In the genomic region with DNA sequence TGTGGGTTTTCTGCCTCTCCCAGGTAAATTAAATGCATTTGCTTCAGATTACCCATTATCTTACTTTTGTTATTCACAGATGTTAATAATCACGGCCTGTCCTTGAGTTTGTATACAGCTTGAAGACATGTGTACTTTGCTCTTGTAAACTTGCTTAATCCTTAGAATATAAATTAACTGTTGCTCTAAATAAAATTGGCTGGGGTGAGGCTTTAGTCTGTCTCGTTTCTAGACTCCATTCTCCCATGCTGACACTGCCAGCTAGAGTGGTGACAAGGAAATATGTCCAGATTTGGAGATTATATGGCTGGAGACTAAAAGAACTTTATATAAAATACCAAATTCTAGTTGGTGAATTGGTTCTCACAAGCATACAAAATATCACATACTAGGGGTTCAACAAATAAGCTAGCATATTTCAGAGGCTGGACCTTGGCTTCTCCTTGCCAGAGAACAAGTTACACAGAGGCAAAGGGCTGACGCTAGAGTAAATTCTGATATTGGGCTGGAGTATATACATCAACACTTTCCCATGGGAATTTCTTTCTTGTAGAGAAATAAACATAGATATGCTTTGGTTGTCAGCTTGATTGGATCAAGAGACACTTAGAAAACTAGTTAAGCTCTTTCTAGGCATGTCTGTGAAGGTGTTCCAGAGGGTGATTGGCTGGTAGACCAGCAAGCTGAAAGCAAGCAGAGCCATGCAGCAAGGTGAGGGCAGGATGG, we compare ENCODE assay signal across 21 mouse cellular contexts. TPM values are rescaled to one million over a fixed set of nuclear protein-coding genes. Genes with fewer than 3 reads are reported as not detected.
DNase-seq lines count a peak whose midpoint lies in the region; ATAC-seq and TF ChIP-seq lines count a peak whose summit lies in the region.
"Had no signal": no experiment of that assay in that cellular context is flagged by ENCODE, and none has a peak within 500 bp of the region (broad histone marks: within the 10 kb centered on the region; RNA-seq: fewer than 3 reads in every experiment).

No protein-coding gene starts in this region.

- peak; percentile 82 for ATAC-seq in lung, postnatal 0 days
- no peak; the same call in 1 of the 2 replicates for ATAC-seq in stomach, embryonic 14.5 days (ENCODE audit: insufficient number of reproducible peaks, insufficient read depth, low FRiP score, low read depth)
- ATAC-seq: activated CD4-positive, CD25-positive, alpha-beta regulatory T cell, adult 4 months; forebrain, embryonic 13.5 days; forebrain, postnatal 0 days had no signal

- WGBS in lung, postnatal 0 days, result 43% methylated on average over 3 of the region's 3 CpGs
- WGBS in stomach, embryonic 14.5 days, result 47% methylated on average over 3 of the region's 3 CpGs

- TF ChIP-seq CTCF in layer of hippocampus, adult 2 months (conservative IDR thresholded peaks at IDR 0.05), result no peak
- TF ChIP-seq CTCF in lung, postnatal 0 days (IDR thresholded peaks at IDR 0.05), result no peak

- no peak overlapping the region for H3K4me2 ChIP-seq in lung, postnatal 0 days (replicated peaks; ENCODE audit: low read depth, low read length)
- no peak overlapping the region for H3K4me2 ChIP-seq in stomach, embryonic 14.5 days (replicated peaks; ENCODE audit: low read depth, low read length)
- H3K4me2 ChIP-seq: forebrain, embryonic 13.5 days; heart, embryonic 12.5 days had no signal

- no peaks in the 10 kb centered on the region for H3K4me1 ChIP-seq in lung, postnatal 0 days (ENCODE audit: insufficient read depth, low read depth, low read length)
- no peaks in the 10 kb centered on the region for H3K4me1 ChIP-seq in stomach, embryonic 14.5 days (ENCODE audit: control insufficient read depth, insufficient read depth, low read length)
- H3K4me1 ChIP-seq: embryonic facial prominence, embryonic 10.5 days; forebrain, embryonic 13.5 days; heart, embryonic 12.5 days; hindbrain, embryonic 10.5 days had no signal

- H3K4me3 ChIP-seq in layer of hippocampus, adult 2 months, result no peak overlapping the region
- H3K4me3 ChIP-seq in lung, postnatal 0 days (ENCODE audit: low read depth, low read length), result no peak overlapping the region
- no peak overlapping the region for H3K4me3 ChIP-seq in stomach, embryonic 14.5 days (ENCODE audit: low read depth, low read length)
- H3K4me3 ChIP-seq: embryonic facial prominence, embryonic 10.5 days; forebrain, embryonic 13.5 days; heart, embryonic 12.5 days; hindbrain, embryonic 10.5 days had no signal

- peak; percentile 77 for TF ChIP-seq EP300 in lung, postnatal 0 days (IDR thresholded peaks at IDR 0.05)

- no peak for DNase-seq in layer of hippocampus, adult 2 months (ENCODE audit: low spot score in 2 of 2)
- DNase-seq in layer of hippocampus, postnatal 25 days (ENCODE audit: extremely low spot score in 1 of 2, low spot score in 1 of 2), result no peak
- DNase-seq in lung, postnatal 0 days (ENCODE audit: low spot score), result peak; percentile 88
- DNase-seq in lung, postnatal 14 days, result no peak
- no peak for DNase-seq in cerebellum, postnatal 10 days
- no peak for DNase-seq in kidney, postnatal 25 days
- DNase-seq: adrenal gland, postnatal 14 days; cerebellum, adult 18-20 months; cerebellum, adult 9-11 months; forebrain, postnatal 0 days; gastrocnemius, postnatal 14 days had no signal

- H3K36me3 ChIP-seq in lung, postnatal 0 days (ENCODE audit: insufficient read depth, low read length), result no peaks in the 10 kb centered on the region
- H3K36me3 ChIP-seq in stomach, embryonic 14.5 days (ENCODE audit: control insufficient read depth, insufficient read depth, low read length), result no peaks in the 10 kb centered on the region
- H3K36me3 ChIP-seq: embryonic facial prominence, embryonic 10.5 days; heart, embryonic 12.5 days; hindbrain, embryonic 10.5 days had no signal

- no peak overlapping the region for H3K9ac ChIP-seq in lung, postnatal 0 days (replicated peaks; ENCODE audit: low read depth)
- no peak overlapping the region for H3K9ac ChIP-seq in stomach, embryonic 14.5 days (replicated peaks; ENCODE audit: low read depth, low read length)
- H3K9ac ChIP-seq: forebrain, embryonic 13.5 days; forebrain, postnatal 0 days; heart, embryonic 12.5 days had no signal

- no peaks in the 10 kb centered on the region for H3K27me3 ChIP-seq in lung, postnatal 0 days (replicated peaks; ENCODE audit: insufficient read depth, low read length)
- no peaks in the 10 kb centered on the region for H3K27me3 ChIP-seq in stomach, embryonic 14.5 days (ENCODE audit: control insufficient read depth, insufficient read depth, low read length)
- H3K27me3 ChIP-seq: forebrain, embryonic 13.5 days; heart, embryonic 12.5 days had no signal

- H3K9me3 ChIP-seq in lung, postnatal 0 days (ENCODE audit: low read length), result no peaks in the 10 kb centered on the region
- H3K9me3 ChIP-seq in stomach, embryonic 14.5 days (ENCODE audit: control insufficient read depth, low read depth, low read length), result no peaks in the 10 kb centered on the region
- H3K9me3 ChIP-seq: forebrain, embryonic 13.5 days had no signal

- 0 out of 2 replicates have a peak overlapping the region, but pooled peaks have one; percentile 33 for H3K27ac ChIP-seq in layer of hippocampus, adult 2 months
- H3K27ac ChIP-seq in lung, postnatal 0 days (ENCODE audit: low read length), result peak overlapping the region; percentile 61
- peak overlapping the region; percentile 71 for H3K27ac ChIP-seq in stomach, embryonic 14.5 days (ENCODE audit: low read length)
- H3K27ac ChIP-seq: embryonic facial prominence, embryonic 10.5 days; forebrain, embryonic 13.5 days; hindbrain, embryonic 10.5 days had no signal

RNA-seq across cellular contexts. Expression of a gene that starts 31.1 kb away (rescaled TPM):
- 10 to 100 TPM; 26.0 to 30.7 TPM for total RNA-seq in layer of hippocampus, adult 2 months (2021)
- total RNA-seq in layer of hippocampus, postnatal 25 days (2021), result 10 to 100 TPM; 22.8 to 26.9 TPM
- polyA plus RNA-seq in lung, postnatal 0 days (2015; fragmentation: Nextera tagmentation; extraction: Ambion mirVana), result 485 and 539 TPM in 2 replicates
- 179 and 184 TPM in 2 replicates for polyA plus RNA-seq in stomach, embryonic 14.5 days (2014; fragmentation: Nextera tagmentation; extraction: Ambion mirVana)

RNA-seq across cellular contexts. Expression of a gene that starts 31.6 kb away (rescaled TPM):
- 10 to 100 TPM; 51.4 to 57.1 TPM for total RNA-seq in layer of hippocampus, adult 2 months (2021)
- 10 to 100 TPM; 54.9 to 64.9 TPM for total RNA-seq in layer of hippocampus, postnatal 25 days (2021)
- polyA plus RNA-seq in lung, postnatal 0 days (2015; fragmentation: Nextera tagmentation; extraction: Ambion mirVana), result 798 and 806 TPM in 2 replicates
- 324 and 329 TPM in 2 replicates for polyA plus RNA-seq in stomach, embryonic 14.5 days (2014; fragmentation: Nextera tagmentation; extraction: Ambion mirVana)

RNA-seq across cellular contexts. Expression of a gene that starts 39.0 kb away (rescaled TPM):
- not detected for total RNA-seq in layer of hippocampus, adult 2 months (2021)
- total RNA-seq in layer of hippocampus, postnatal 25 days (2021), result not detected
- polyA plus RNA-seq in lung, postnatal 0 days (2015; fragmentation: Nextera tagmentation; extraction: Ambion mirVana), result 0.31 and 0.61 TPM in 2 replicates
- polyA plus RNA-seq in stomach, embryonic 14.5 days (2014; fragmentation: Nextera tagmentation; extraction: Ambion mirVana), result not detected in 2 replicates
- total RNA-seq: forebrain, postnatal 0 days; granulocyte monocyte progenitor cell, adult 5-6 weeks; MEL had no signal
- polyA plus RNA-seq: C2C12; embryonic facial prominence, embryonic 10.5 days; embryonic facial prominence, embryonic 14.5 days; forebrain, embryonic 13.5 days; forebrain, postnatal 0 days; heart, embryonic 12.5 days had no signal
